Mouse (Mus musculus) neural tube, embryonic 12.5 days (tissue): ENCODE data around the gene Gadd45b. TPM values are rescaled to one million over a fixed set of nuclear protein-coding genes. Genes with fewer than 3 reads are reported as not detected.
A peak's percentile ranks its signal among the peaks of the same experiment; 100 is the strongest.

Experiments
- ATAC-seq: fragments of 200-750 bp; cut with Nextera tagmentation; 2 replicates; pipeline ENCODE4 v1.8.0; 2017; ENCODE audit warnings: low read depth, mild to moderate bottlenecking, moderate TSS enrichment, moderate library complexity; ENCODE audit not compliant: low FRiP score
- H3K27ac ChIP-seq: fragments of 300-500 bp; sonication (generic); 2 replicates; pipeline ENCODE4 v1.5.1; 2016
- H3K27me3 ChIP-seq: fragments of 300-500 bp; sonication (generic); replicated peaks from 2 replicates; pipeline ENCODE4 v1.6.1; 2016; ENCODE audit warnings: mild to moderate bottlenecking
- H3K36me3 ChIP-seq: fragments of 300-500 bp; sonication (generic); 2 replicates; pipeline ENCODE4 v1.6.1; 2016; ENCODE audit warnings: mild to moderate bottlenecking
- H3K4me1 ChIP-seq: fragments of 300-500 bp; sonication (generic); 2 replicates; pipeline ENCODE4 v1.6.1; 2016
- H3K4me2 ChIP-seq: fragments of 300-500 bp; sonication (generic); replicated peaks from 2 replicates; pipeline ENCODE4 v1.6.1; 2016; ENCODE audit warnings: mild to moderate bottlenecking
- H3K4me3 ChIP-seq: fragments of 300-500 bp; sonication (generic); 2 replicates; pipeline ENCODE4 v1.5.1; 2016
- H3K9ac ChIP-seq: fragments of 300-500 bp; sonication (generic); 2 replicates; pipeline ENCODE4 v1.6.1; 2016; ENCODE audit warnings: mild to moderate bottlenecking
- H3K9me3 ChIP-seq: fragments of 300-500 bp; sonication (generic); 2 replicates; pipeline ENCODE4 v1.6.1; 2016; ENCODE audit warnings: mild to moderate bottlenecking
- WGBS: fragments of 180-500 bp; shearing (Covaris S2); methylation state at CpG from one replicate; pipeline ENCODE4 v1.1.7; 2016; 5-methylcytosine and 5-hydroxymethylcytosine counted together
- polyA plus RNA-seq: library from polyadenylated mRNA; unstranded; fragments of >200 nt; fragmentation: Nextera tagmentation; extraction: Ambion mirVana; gene quantifications from 2 replicates; pipeline ENCODE4 v1.2.1, GENCODE M21; 2016

Gene Gadd45b
- polyA plus RNA-seq: 7.9 and 8.0 TPM in 2 replicates

- peak; percentile 86 for ATAC-seq
- Histone ChIP-seq H3K4me1 (peaks cover 45% of the 10 kb centered on the region), H3K27me3 (peaks cover 43% of the 10 kb centered on the region), H3K36me3 (no peaks in the 10 kb centered on the region), H3K9me3 (no peaks in the 10 kb centered on the region), H3K4me3 (peak within 1 kb of the TSS; percentile 43), H3K4me2 (peak within 1 kb of the TSS; percentile 88), H3K9ac (peak within 1 kb of the TSS; percentile 62), H3K27ac (no peak within 1 kb of the TSS)
- WGBS: under 1% methylated on average over 56 of the region's 56 CpGs
Observed at GRCm38 (mm10) chr10:80929299-80930226, at the start of gene Gadd45b. TSS of gene Gadd45b (plus strand) at chr10:80930073.

- Histone ChIP-seq H3K4me3 (no peak overlapping the region), H3K9me3 (no peaks in the 10 kb centered on the region), H3K27ac (no peak overlapping the region), H3K4me1 (no peaks in the 10 kb centered on the region), H3K9ac (no peak overlapping the region), H3K36me3 (no peaks in the 10 kb centered on the region), H3K27me3 (no peaks in the 10 kb centered on the region), H3K4me2 (no peak overlapping the region)
- peak; percentile 52; the same call in 1 of the 2 replicates for ATAC-seq
- WGBS: 24% methylated on average over 5 of the region's 5 CpGs
Observed at GRCm38 (mm10) chr10:80880131-80880641, 49.7 kb upstream of the Gadd45b start.

GRCm38 (mm10) chr10:80880901-80881300 lies 49.0 kb upstream of the Gadd45b start:
- 75% methylated on average over 2 of the region's 2 CpGs for WGBS
- Histone ChIP-seq H3K36me3 (no peaks in the 10 kb centered on the region), H3K27me3 (no peaks in the 10 kb centered on the region)

GRCm38 (mm10) chr10:80881301-80881700 lies 48.6 kb upstream of the Gadd45b start:
- no peak overlapping the region for H3K4me2 ChIP-seq
- no peaks in the 10 kb centered on the region for H3K9me3 ChIP-seq
- ATAC-seq: no peak
- H3K27me3 ChIP-seq: no peaks in the 10 kb centered on the region
- no peak overlapping the region for H3K4me3 ChIP-seq
- WGBS: 24% methylated on average over 10 of the region's 10 CpGs
- H3K9ac ChIP-seq: no peak overlapping the region
- no peak overlapping the region for H3K27ac ChIP-seq
- H3K36me3 ChIP-seq: no peaks in the 10 kb centered on the region
- H3K4me1 ChIP-seq: no peaks in the 10 kb centered on the region

More at GRCm38 (mm10) chr10:80880901-80881300, 49.0 kb upstream of the Gadd45b start:
- no peaks in the 10 kb centered on the region for H3K9me3 ChIP-seq
- no peak overlapping the region for H3K9ac ChIP-seq
- ATAC-seq: no peak
- no peak overlapping the region for H3K4me3 ChIP-seq
- no peak overlapping the region for H3K27ac ChIP-seq
- no peak overlapping the region for H3K4me2 ChIP-seq
- no peaks in the 10 kb centered on the region for H3K4me1 ChIP-seq

- ATAC-seq: no peak
- no peak overlapping the region for H3K27ac ChIP-seq
- H3K9me3 ChIP-seq: no peaks in the 10 kb centered on the region
- H3K4me2 ChIP-seq: no peak overlapping the region
- H3K36me3 ChIP-seq: no peaks in the 10 kb centered on the region
- no peak overlapping the region for H3K9ac ChIP-seq
- no peak overlapping the region for H3K4me3 ChIP-seq
- 81% methylated on average over 11 of the region's 11 CpGs for WGBS
- peaks cover 25% of the 10 kb centered on the region for H3K27me3 ChIP-seq
- no peaks in the 10 kb centered on the region for H3K4me1 ChIP-seq
Observed at GRCm38 (mm10) chr10:80887181-80887580, 42.7 kb upstream of the Gadd45b start.

- H3K36me3 ChIP-seq: peaks cover 12% of the 10 kb centered on the region; the same call in 1 of the 2 replicates
- ATAC-seq: no peak
- WGBS: 88% methylated on average over 7 of the region's 7 CpGs
- no peak overlapping the region for H3K4me3 ChIP-seq
- no peaks in the 10 kb centered on the region for H3K9me3 ChIP-seq
- H3K27me3 ChIP-seq: peaks cover 12% of the 10 kb centered on the region; the same call in 1 of the 2 replicates
- H3K27ac ChIP-seq: no peak overlapping the region
- no peak overlapping the region for H3K4me2 ChIP-seq
- H3K4me1 ChIP-seq: peaks cover 16% of the 10 kb centered on the region
- H3K9ac ChIP-seq: no peak overlapping the region
Observed at GRCm38 (mm10) chr10:80895100-80895499, 34.8 kb upstream of the Gadd45b start.

GRCm38 (mm10) chr10:80895697-80896096 lies 34.2 kb upstream of the Gadd45b start:
- H3K9me3 ChIP-seq: no peaks in the 10 kb centered on the region
- H3K4me2 ChIP-seq: no peak overlapping the region
- H3K9ac ChIP-seq: no peak overlapping the region
- H3K4me3 ChIP-seq: no peak overlapping the region
- peaks cover 7% of the 10 kb centered on the region; the same call in 1 of the 2 replicates for H3K27me3 ChIP-seq
- 76% methylated on average over 6 of the region's 6 CpGs for WGBS
- H3K36me3 ChIP-seq: peaks cover 12% of the 10 kb centered on the region; the same call in 1 of the 2 replicates
- no peak overlapping the region for H3K27ac ChIP-seq
- no peak for ATAC-seq
- peaks cover 16% of the 10 kb centered on the region for H3K4me1 ChIP-seq

GRCm38 (mm10) chr10:80896581-80897485 lies 33.0 kb upstream of the Gadd45b start:
- 71% methylated on average over 24 of the region's 24 CpGs for WGBS
- H3K4me3 ChIP-seq: no peak overlapping the region

GRCm38 (mm10) chr10:80897861-80898510 lies 31.9 kb upstream of the Gadd45b start:
- Histone ChIP-seq H3K27me3 (peaks cover 7% of the 10 kb centered on the region; the same call in 1 of the 2 replicates), H3K36me3 (peaks cover 27% of the 10 kb centered on the region), H3K4me2 (peak overlapping the region; percentile 34), H3K9me3 (no peaks in the 10 kb centered on the region), H3K4me3 (no peak overlapping the region), H3K9ac (no peak overlapping the region), H3K27ac (no peak overlapping the region), H3K4me1 (peaks cover 19% of the 10 kb centered on the region)
- 35% methylated on average over 41 of the region's 41 CpGs for WGBS
- ATAC-seq: no peak

More at GRCm38 (mm10) chr10:80896581-80897485, 33.0 kb upstream of the Gadd45b start:
- H3K4me1 ChIP-seq: peaks cover 19% of the 10 kb centered on the region
- H3K9ac ChIP-seq: no peak overlapping the region
- H3K27ac ChIP-seq: no peak overlapping the region
- peaks cover 7% of the 10 kb centered on the region; the same call in 1 of the 2 replicates for H3K27me3 ChIP-seq
- peaks cover 16% of the 10 kb centered on the region; the same call in 1 of the 2 replicates for H3K36me3 ChIP-seq
- no peak overlapping the region for H3K4me2 ChIP-seq
- H3K9me3 ChIP-seq: no peaks in the 10 kb centered on the region
- ATAC-seq: no peak

- H3K4me1 ChIP-seq: peaks cover 19% of the 10 kb centered on the region
- no peaks in the 10 kb centered on the region for H3K9me3 ChIP-seq
- H3K36me3 ChIP-seq: peaks cover 37% of the 10 kb centered on the region
- no peak for ATAC-seq
- H3K9ac ChIP-seq: no peak overlapping the region
- H3K27me3 ChIP-seq: peaks cover 7% of the 10 kb centered on the region; the same call in 1 of the 2 replicates
- WGBS: 90% methylated on average over 8 of the region's 8 CpGs
- peak overlapping the region; percentile 95 for H3K4me2 ChIP-seq
- H3K4me3 ChIP-seq: no peak overlapping the region
- no peak overlapping the region for H3K27ac ChIP-seq
Observed at GRCm38 (mm10) chr10:80899074-80899473, 30.8 kb upstream of the Gadd45b start.

GRCm38 (mm10) chr10:80899591-80900317 lies 30.1 kb upstream of the Gadd45b start:
- Histone ChIP-seq H3K4me3 (peak overlapping the region; percentile 82), H3K27ac (no peak overlapping the region), H3K4me1 (peaks cover 19% of the 10 kb centered on the region), H3K4me2 (peak overlapping the region; percentile 95), H3K9ac (peak overlapping the region; percentile 76), H3K9me3 (no peaks in the 10 kb centered on the region), H3K36me3 (peaks cover 44% of the 10 kb centered on the region), H3K27me3 (peaks cover 7% of the 10 kb centered on the region; the same call in 1 of the 2 replicates)
- WGBS: 14% methylated on average over 25 of the region's 25 CpGs
- ATAC-seq: peak; percentile 0; the same call in 1 of the 2 replicates
